Mouse (Mus musculus) heart, postnatal 25 days (tissue): ENCODE data around the gene Eya2. TPM values are rescaled to one million over a fixed set of nuclear protein-coding genes. Genes with fewer than 3 reads are reported as not detected.
"Not testable (repeated sequence)": the region's sequence is repeated elsewhere in the genome, so short reads cannot be mapped to it uniquely, and the experiment has no call there.

ENCODE experiments used
- DNase-seq: peaks from one replicate; pipeline ENCODE4 v3.0.0; 2022; ENCODE audit warnings: low spot score
- intact Hi-C: fragments of 180-260 bp; cut with DNase I; formaldehyde crosslinking; loops from one replicate; pipeline ENCODE4 v1.15.1; 2025
- total RNA-seq, 2 experiments: library from RNA; stranded (reverse); gene quantifications; 2 replicates each; pipeline ENCODE4 v1.2.3; 2021

Eya2 gene
- total RNA-seq, 2 experiments from 2014 or later, result 1.4 to 1.8 TPM

DNA sequence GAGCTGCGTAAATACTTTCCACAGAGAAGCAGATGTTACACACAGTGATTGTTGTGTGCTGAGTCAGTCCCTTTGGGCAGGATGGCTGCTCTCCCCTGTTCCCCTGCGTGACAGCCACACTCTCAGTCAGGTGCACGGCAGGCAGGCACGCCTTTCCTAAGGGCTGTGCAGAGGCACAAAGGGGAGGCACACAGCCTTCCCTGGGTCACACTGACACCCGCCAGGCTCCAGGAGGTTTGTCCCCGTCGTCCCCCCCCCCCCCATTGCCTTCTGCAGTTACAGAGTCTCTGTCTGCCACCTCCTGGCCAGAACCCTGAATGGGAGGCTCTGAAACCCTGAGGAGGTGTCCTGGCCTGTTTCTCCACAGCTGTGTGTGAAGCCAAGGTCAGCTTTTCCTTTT, 156.2 kb downstream of the Eya2 start:
- intact Hi-C loops, result loop anchor here (1.0 kb wide), 1 partner anchor 222 kb away; no protein-coding TSS in a partner anchor
- DNase-seq, result no peak

DNA sequence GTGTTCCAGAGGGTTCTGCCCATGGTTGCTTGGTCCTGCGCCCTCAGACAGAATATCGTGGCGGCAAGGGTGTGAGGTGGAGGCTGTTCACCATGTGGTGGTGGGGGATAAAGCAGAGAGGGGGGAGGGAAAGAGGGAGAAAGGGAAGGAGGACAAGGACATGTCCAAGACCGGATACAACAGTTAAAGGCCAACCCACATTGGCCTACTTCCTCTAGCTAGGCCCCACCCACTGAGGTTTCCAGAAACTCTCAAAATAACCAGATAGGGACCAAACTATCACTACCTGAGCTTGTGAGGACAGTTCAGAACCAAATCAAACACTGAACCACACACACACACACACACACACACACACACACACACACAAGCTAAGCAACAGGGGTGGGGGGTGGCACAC, 157.9 kb downstream of the Eya2 start:
- intact Hi-C loops, result no loop called here
- no peak for DNase-seq

DNA sequence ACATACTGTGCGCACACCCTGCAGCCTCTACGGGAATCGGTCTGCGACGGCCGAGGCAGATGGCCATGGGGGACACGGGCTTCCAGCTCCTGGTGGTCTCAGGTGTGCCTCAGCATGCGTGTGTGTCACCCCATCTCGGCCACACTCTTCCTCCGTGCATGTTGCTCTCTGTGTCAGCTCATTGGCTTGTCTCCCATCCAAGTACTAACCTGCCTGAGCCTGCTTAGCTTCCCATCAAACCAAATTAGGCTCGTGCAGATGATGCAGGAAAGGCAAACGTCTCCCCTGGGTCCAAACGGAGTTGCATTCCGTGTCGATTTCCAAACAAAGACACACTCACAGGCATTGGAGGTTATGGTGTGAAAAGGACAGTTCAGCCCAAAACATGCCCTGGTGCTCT, 163.0 kb downstream of the Eya2 start:
- intact Hi-C loops, result no loop called here
- DNase-seq, result no peak

GRCm38 (mm10) chr2:165758534-165758933, 163.7 kb downstream of the Eya2 start:
- no peak for DNase-seq
- intact Hi-C loops, result no loop called here

DNA sequence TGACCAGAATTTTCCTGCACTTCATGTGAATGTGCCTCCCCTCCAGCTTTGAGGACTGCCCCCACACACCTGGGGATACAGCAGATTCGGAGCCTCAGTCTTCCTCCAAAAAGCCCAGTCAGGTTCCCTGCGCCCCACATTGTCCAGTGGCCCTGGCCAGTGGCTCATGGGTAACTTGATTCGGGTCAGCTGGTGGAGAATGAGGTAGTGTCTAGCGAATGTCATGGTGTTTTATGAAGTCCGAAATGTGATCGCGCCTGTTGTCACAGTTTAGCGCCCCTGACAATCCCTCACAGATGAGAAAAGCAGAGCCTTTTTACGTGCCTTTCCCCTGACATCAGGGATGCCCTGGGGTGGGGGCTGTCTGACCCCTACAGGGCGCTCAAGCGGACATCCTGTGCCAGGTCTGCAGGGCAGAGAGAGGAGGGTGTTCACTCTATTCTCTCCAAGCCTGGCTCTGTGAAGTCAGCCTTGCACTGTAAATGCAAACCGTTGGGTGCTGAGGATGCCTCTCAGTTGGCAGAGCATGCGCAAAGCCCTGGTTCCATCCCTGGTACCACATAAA, 164.7 kb downstream of the Eya2 start:
- intact Hi-C loops, result no loop called here
- DNase-seq, result no peak

GRCm38 (mm10) chr2:165768805-165769358, 174.1 kb downstream of the Eya2 start:
- intact Hi-C loops, result no loop called here

GRCm38 (mm10) chr2:165769375-165769948, 174.6 kb downstream of the Eya2 start:
- intact Hi-C loops, result no loop called here
- DNase-seq, result no peak

More at GRCm38 (mm10) chr2:165768805-165769358, 174.1 kb downstream of the Eya2 start:
- DNase-seq, result no peak

GRCm38 (mm10) chr2:165778927-165779326, 184.1 kb downstream of the Eya2 start:
- no peak for DNase-seq
- intact Hi-C loops, result loop anchor here (5.0 kb wide), 1 partner anchor 268 kb away; no protein-coding TSS in a partner anchor

DNA sequence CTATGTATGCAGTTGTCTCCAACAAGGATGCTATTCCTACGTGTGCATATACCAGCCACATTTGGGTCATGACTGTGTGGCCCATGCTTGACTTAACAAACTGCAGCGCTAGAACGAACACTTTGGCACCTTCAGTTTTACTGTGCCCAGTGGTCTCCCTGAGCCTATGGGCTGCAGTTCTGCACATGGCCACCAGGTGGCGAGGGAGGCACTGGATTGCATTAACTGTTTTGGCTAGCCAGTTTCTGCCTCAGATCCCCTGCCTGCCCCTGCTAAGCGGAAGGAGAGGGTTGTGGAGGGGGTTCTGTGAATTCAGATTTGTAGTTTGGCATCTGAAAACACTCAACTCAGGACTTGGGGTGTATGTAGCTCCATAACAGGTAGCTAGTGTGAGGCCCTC, 187.5 kb downstream of the Eya2 start:
- DNase-seq, result peak; percentile 36
- intact Hi-C loops, result loop anchor here (10.0 kb wide), 1 partner anchor 782 kb away; no protein-coding TSS in a partner anchor

DNA sequence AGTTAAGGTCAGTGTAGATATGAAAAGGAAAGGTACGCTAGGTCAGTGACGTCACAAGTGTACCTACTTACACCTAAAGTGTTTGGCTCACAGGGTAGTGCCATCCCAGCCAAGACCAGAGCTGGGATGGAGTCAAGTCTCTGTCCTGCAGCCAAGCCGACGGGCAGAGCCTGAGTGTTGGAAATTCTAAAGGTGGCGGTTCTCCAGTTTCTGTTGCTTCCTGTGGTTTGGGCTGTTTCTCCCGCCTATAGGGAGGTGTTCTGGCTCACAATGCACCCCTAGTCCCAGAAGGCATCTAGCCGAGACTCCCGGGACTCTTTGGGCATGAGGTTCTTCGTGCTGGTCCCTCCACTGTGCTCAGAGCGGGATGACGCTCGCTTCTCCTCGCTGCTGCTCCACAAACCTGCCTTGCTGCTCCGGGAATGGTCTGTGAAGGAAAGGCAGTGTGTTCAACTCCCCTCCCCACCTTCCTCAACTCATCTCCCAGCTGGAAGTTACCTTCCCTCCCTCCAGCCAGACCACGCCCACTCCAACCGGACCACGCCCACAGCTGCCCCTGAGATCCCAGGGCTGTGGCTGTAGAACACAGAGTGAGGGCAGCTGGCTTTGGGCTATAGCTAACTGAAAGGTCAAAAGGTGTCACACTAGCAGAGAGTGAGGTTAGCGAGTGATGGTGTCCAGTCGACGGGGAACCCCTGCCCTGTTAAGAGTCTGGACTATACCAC, 190.6 kb downstream of the Eya2 start:
- DNase-seq, result no peak

DNA sequence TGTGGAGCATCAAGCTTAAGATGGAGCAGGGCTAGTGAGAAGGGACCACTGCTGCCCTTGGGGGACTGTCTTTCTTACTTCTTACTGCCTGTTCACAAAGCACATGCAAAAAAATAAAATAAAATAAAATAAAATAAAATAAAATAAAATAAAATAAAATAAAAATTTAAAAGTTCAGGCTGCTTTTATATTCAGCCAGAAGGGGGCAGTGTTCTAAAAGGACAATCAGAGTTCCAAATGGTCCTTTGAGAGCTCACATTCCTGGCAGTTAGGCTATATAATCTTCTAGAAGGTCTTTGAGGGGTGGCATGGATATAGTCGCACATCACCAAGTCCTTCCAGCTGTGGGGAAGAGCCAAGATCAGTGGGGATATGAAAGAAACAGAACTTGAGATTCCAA, 191.6 kb downstream of the Eya2 start:
- intact Hi-C loops, result loop anchor here (10.0 kb wide), 1 partner anchor 778 kb away; no protein-coding TSS in a partner anchor
- no peak for DNase-seq

More for the DNA sequence above, 190.6 kb downstream of the Eya2 start:
- intact Hi-C loops, result loop anchor here (10.0 kb wide), 1 partner anchor 779 kb away; no protein-coding TSS in a partner anchor

DNA sequence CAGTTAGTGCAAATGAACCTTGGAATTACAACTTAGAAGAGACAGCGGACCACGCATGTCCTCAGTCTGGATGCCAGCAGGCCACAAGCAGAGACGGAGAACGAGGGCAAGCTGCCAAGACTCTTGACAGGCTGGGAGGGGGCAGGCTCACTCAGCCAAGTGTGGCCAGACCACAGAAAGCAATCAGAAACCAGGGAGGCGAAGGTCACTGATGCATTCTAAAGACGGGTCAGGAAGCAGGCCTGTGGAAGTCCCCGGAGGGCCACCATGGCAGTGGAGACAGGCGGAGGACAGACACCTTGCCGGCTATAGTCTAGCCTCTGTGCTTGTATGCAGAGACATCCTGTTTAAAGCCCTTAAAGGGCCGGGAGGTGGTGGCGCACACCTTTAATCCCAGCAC, 193.2 kb downstream of the Eya2 start:
- intact Hi-C loops, result loop anchor here (10.0 kb wide), 1 partner anchor 777 kb away; no protein-coding TSS in a partner anchor
- peak; percentile 49 for DNase-seq

DNA sequence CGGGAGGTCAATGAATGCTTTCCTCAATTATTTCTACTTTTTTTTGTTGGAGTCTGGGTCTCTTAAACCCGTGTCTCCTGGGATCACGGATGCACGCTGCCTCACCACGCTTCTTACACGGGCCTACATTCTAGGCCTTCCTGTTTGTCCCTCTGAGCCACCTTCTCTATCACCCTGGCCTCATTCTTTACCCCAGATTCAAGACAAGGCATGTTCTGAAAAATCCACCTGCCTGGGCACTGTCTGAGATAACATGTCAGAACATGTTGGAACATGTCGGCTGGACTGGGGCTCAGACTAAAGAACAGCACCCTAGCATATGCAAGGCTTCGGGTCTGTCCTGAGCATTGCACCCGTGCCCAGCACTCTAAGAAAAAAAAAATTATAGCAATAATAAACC, 194.0 kb downstream of the Eya2 start:
- DNase-seq, result no peak
- intact Hi-C loops, result loop anchor here (10.0 kb wide), 1 partner anchor 776 kb away; no protein-coding TSS in a partner anchor

GRCm38 (mm10) chr2:165789667-165790066, 194.8 kb downstream of the Eya2 start:
- DNase-seq, result no peak
- intact Hi-C loops, result loop anchor here (10.0 kb wide), 1 partner anchor 775 kb away; no protein-coding TSS in a partner anchor

DNA sequence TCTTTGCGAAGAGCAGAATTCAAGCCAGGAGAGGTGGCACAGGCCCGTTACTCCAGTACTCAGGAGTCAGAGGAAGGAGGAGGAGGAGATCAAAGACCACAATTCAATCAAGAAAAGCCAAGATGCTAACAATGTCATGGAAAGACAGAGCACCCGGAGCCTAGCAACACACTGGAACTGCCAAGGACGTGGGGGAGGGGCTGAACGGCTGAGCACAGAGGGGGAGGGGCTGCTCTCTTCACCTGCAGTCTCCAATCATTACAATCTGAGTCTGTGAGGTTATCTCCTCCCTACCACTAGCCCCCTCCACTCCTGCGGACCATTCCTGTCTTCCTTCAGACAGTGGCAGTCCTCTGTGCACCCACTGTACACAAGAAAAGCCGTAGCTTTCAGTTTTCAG, 196.2 kb downstream of the Eya2 start:
- intact Hi-C loops, result no loop called here

DNA sequence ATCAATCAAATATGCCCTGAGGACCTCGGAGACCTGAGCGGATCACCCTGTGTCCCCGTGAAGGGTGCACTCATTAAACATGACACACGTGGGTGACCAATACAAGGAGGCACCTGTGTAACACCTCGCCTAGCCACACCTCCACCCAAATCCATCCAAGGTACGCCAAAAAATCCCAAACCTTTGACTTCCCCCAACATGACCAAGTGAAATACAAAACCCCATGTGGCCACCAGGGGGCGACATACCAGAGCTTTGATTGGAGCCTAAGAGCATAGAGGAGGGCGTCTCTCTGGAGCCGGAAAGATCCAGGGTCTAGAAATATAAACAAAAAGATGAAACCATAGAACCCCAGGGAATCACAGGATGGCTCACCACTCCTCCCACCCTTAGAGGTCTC, 196.8 kb downstream of the Eya2 start:
- DNase-seq, result no peak
- intact Hi-C loops, result no loop called here

More for the DNA sequence above, 196.2 kb downstream of the Eya2 start:
- no peak for DNase-seq

DNA sequence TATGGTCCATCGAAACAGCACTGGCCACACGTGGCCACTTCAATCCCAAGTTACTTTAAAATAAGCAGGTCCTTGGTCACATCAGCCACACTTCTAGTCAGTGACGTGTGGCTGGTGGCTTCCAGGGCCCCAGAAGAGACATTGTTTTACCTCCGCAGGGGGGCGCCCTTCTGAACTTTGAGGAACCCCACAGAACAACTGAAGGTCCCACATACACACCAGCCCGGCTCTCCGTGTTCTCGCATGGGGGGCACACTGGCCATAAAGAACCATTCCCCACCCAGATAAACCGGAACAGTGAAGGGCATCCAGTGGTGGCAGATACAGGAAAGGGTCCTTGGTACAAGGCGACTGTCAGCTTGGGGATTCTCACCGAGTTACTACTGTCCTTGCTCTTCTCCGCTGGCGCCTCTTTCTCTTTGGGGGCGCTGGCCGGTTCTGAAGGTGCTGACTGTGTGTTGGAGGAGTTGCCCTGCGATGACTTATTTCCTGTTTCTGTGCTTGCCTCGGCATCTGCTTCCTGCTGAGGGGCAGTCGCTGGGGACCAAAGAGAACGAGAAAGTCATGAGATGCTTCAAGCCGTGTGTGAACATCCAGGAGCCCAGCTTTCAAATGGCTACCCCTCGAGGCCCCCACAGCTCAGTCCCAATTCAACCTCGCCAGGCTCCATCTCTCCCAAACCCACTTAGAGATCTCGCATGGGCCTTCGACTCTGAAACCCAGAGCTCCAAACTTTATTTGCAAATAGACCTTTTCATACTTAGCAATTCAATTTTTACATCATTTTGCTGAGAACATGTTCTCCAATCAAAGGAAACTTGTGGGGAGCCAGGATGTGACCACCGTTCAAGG, 197.8 kb downstream of the Eya2 start:
- DNase-seq, result no peak
- intact Hi-C loops, result no loop called here

- intact Hi-C loops, result no loop called here
- no peak for DNase-seq
Measured at GRCm38 (mm10) chr2:165793283-165793638, 198.4 kb downstream of the Eya2 start.

- no peak for DNase-seq
- intact Hi-C loops, result no loop called here
Measured at GRCm38 (mm10) chr2:165797876-165798275, 203.0 kb downstream of the Eya2 start.

- intact Hi-C loops, DNase-seq: not testable (repeated sequence)
Measured at GRCm38 (mm10) chr2:165800174-165800573, 205.3 kb downstream of the Eya2 start.
